Mouse (Mus musculus) liver, postnatal 0 days (tissue): ENCODE measurements around the gene Acot11.

Experiments used
- CTCF ChIP-seq: sonication (generic); IDR thresholded peaks from 2 replicates; pipeline ENCODE4 v1.5.1; 2016; ENCODE audit warnings: antibody characterized with exemption, low read depth
- EP300 ChIP-seq: IDR thresholded peaks from 2 replicates; pipeline ENCODE4 v1.6.1; 2016; ENCODE audit warnings: antibody characterized with exemption, low read depth, mild to moderate bottlenecking

GRCm38 (mm10) chr4:106764166-106764565 lies 40.6 kb downstream of the Acot11 start:
- no peak for TF ChIP-seq CTCF
- no peak for TF ChIP-seq EP300
